Mouse (Mus musculus): ENCODE results near the gene Hs3st5. TPM values are rescaled to one million over a fixed set of nuclear protein-coding genes. Genes with fewer than 3 reads are reported as not detected.
"Not testable (repeated sequence)": the region's sequence is repeated elsewhere in the genome, so short reads cannot be mapped to it uniquely, and the experiment has no call there.

Hs3st5 gene
- polyA plus RNA-seq, 1 experiment from 2014 or later, result 17.5 TPM

- WGBS, result 10% methylated on average over 2 of the region's 2 CpGs
- Histone ChIP-seq H3K4me2 (replicated peaks) (no peak overlapping the region), H3K4me3 (replicated peaks) (no peak overlapping the region), H3K9ac (replicated peaks) (no peak overlapping the region), H3K9me3 (no peaks in the 10 kb centered on the region), H3K4me1 (replicated peaks) (peaks cover 29% of the 10 kb centered on the region), H3K36me3 (no peaks in the 10 kb centered on the region), H3K27me3 (no peaks in the 10 kb centered on the region), H3K27ac (peak overlapping the region; percentile 68)
- peak; percentile 91 for ATAC-seq
Observed at GRCm38 (mm10) chr10:36567258-36567657, 60.6 kb downstream of the Hs3st5 start.

DNA sequence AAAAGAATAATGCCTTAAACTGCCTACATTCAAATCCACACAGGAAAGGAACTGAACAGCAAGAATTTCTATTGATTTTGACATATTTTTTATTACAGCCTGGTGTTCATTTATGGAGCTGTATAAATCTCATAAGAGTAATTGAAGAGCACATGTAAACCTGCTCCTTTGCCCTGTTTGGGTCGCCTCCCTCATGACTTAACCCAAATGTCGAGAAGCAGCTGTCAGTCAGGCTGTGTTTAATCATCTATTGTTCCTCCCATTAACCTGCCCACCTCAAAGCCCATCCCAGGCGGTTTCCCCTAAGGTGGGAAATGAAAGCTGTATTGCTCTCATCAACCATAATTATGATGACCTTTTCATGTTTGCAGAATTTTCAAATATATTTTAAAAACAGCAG, 65.9 kb downstream of the Hs3st5 start:
- ATAC-seq, result 0 out of 2 replicates have a peak, but pooled peaks have one; percentile 55
- Histone ChIP-seq H3K9ac (replicated peaks) (no peak overlapping the region), H3K4me1 (replicated peaks) (peaks cover 15% of the 10 kb centered on the region), H3K27ac (peak overlapping the region; percentile 57), H3K4me2 (replicated peaks) (no peak overlapping the region), H3K27me3 (no peaks in the 10 kb centered on the region), H3K4me3 (replicated peaks) (no peak overlapping the region), H3K9me3 (no peaks in the 10 kb centered on the region), H3K36me3 (no peaks in the 10 kb centered on the region)
- WGBS, result 54% methylated on average over 3 of the region's 3 CpGs

- Histone ChIP-seq H3K4me3 (replicated peaks) (no peak overlapping the region), H3K9ac (replicated peaks) (no peak overlapping the region), H3K36me3 (no peaks in the 10 kb centered on the region), H3K27ac (no peak overlapping the region), H3K4me1 (replicated peaks) (no peaks in the 10 kb centered on the region), H3K4me2 (replicated peaks) (no peak overlapping the region), H3K9me3 (no peaks in the 10 kb centered on the region), H3K27me3 (no peaks in the 10 kb centered on the region)
- WGBS, result 44% methylated on average over 4 of the region's 4 CpGs
- ATAC-seq, result no peak
Observed at GRCm38 (mm10) chr10:36578375-36579145, 71.9 kb downstream of the Hs3st5 start.

- no peak for ATAC-seq
- Histone ChIP-seq H3K4me3 (replicated peaks) (no peak overlapping the region), H3K9me3 (peaks cover 4% of the 10 kb centered on the region), H3K4me1 (replicated peaks) (0 out of 2 replicates have a peak, but pooled peaks cover 4% of the 10 kb centered on the region), H3K27ac (no peak overlapping the region), H3K27me3 (no peaks in the 10 kb centered on the region), H3K36me3 (no peaks in the 10 kb centered on the region), H3K9ac (replicated peaks) (no peak overlapping the region), H3K4me2 (replicated peaks) (no peak overlapping the region)
- WGBS, result 94% methylated on average over 1 of the region's 1 CpGs
Observed at GRCm38 (mm10) chr10:36610400-36610799, 103.8 kb downstream of the Hs3st5 start.

DNA sequence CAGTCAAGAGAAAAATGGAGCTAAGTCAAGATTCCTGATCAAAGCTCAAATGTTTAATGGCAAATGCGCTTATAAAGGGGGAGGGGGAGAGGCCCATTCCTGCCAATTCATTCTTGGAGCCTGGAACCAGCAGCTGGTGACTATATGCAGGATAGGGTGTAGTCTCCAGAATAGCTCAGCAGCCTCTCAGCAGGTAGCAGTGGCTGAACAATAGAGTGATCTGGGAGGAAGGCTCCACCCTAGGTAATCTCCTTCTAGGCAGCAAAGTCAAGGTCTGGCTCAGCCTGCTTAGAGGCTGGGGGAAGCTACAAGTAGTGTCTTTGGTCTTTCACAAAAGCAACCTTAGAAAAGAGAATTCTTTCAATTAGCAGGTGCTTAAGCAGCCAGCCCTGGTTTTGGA, 104.8 kb downstream of the Hs3st5 start:
- H3K4me1 ChIP-seq (replicated peaks); H3K27ac ChIP-seq; H3K9me3 ChIP-seq: not testable (repeated sequence)

DNA sequence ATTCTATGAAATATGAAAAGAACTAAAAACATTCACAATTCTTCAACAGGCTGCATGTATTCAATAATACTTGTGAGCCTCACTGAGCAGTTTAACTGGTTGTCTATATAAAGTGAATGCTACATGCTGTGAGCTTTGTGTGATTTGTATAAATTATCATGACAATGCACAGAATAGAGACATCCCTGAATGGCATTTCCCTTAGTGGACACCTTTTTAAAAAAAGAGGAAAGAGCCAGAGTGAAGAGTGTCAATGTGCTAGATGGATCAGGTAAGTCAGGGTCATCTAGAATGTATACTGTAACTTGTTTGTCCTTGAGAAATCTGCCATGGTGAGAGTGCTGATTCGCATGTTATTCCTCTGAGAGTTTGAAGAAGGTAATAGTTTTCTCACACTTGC, 116.4 kb downstream of the Hs3st5 start:
- Histone ChIP-seq H3K4me3 (replicated peaks) (no peak overlapping the region), H3K4me2 (replicated peaks) (no peak overlapping the region), H3K4me1 (replicated peaks) (no peaks in the 10 kb centered on the region), H3K27me3 (no peaks in the 10 kb centered on the region), H3K9ac (replicated peaks) (no peak overlapping the region), H3K36me3 (no peaks in the 10 kb centered on the region), H3K9me3 (no peaks in the 10 kb centered on the region), H3K27ac (no peak overlapping the region)
- 77% methylated on average over 1 of the region's 1 CpGs for WGBS
- ATAC-seq, result no peak

More for the DNA sequence above, 104.8 kb downstream of the Hs3st5 start:
- not testable (repeated sequence) for H3K4me2 ChIP-seq (replicated peaks); H3K9ac ChIP-seq (replicated peaks); H3K36me3 ChIP-seq; ATAC-seq; H3K4me3 ChIP-seq (replicated peaks); H3K27me3 ChIP-seq
- WGBS, result 41% methylated on average over 1 of the region's 1 CpGs

DNA sequence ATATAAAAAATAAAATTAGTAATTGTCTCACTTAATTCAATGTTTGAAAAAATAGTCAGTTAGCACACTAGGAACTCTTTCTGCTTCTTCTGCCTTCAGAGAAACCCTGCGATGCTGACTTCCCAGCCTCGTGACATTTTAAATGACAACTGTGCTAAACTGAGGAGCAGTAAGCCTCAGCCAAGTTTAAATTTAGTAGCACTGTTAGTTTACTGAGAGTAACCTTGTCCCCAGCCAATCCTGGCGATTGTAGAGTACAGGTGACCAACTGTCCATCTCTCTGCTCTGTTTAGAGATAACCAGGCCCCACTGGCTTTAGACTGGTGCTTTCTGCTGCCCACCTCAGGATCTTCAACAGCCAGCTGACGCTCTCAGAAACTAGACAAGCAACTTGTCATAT, 121.3 kb downstream of the Hs3st5 start:
- H3K4me3 ChIP-seq (replicated peaks), result no peak overlapping the region
- no peaks in the 10 kb centered on the region for H3K36me3 ChIP-seq
- no peaks in the 10 kb centered on the region for H3K9me3 ChIP-seq
- H3K4me1 ChIP-seq (replicated peaks), result no peaks in the 10 kb centered on the region
- H3K4me2 ChIP-seq (replicated peaks), result no peak overlapping the region
- WGBS, result 96% methylated on average over 4 of the region's 4 CpGs
- H3K9ac ChIP-seq (replicated peaks), result no peak overlapping the region
- no peaks in the 10 kb centered on the region for H3K27me3 ChIP-seq
- H3K27ac ChIP-seq, result no peak overlapping the region
- no peak for ATAC-seq

DNA sequence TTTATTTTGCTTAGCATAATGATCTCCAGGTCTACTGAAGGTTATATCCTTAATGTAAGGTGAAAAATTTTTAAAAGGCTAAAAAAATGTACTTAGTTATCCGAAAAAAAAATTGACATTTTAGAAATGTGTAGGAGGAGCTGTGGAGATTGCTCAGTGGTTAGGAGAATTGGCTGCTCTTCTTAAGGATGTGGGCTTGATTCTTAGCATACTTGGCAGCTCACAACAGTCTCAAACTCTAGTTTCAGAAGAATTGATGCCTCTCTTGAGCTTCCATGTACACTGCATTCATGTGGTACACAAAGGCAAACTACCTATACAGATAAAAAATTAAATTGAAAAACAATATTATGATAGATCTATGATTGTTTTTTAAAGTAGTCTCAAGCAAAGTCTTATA, 125.1 kb downstream of the Hs3st5 start:
- Histone ChIP-seq H3K4me1 (replicated peaks) (no peaks in the 10 kb centered on the region), H3K9me3 (no peaks in the 10 kb centered on the region), H3K4me3 (replicated peaks) (no peak overlapping the region), H3K9ac (replicated peaks) (no peak overlapping the region), H3K27ac (no peak overlapping the region), H3K4me2 (replicated peaks) (no peak overlapping the region), H3K27me3 (no peaks in the 10 kb centered on the region), H3K36me3 (no peaks in the 10 kb centered on the region)
- no peak for ATAC-seq
- WGBS, result 72% methylated on average over 1 of the region's 1 CpGs

- H3K9ac ChIP-seq (replicated peaks), result no peak overlapping the region
- H3K4me3 ChIP-seq (replicated peaks), result no peak overlapping the region
- no peaks in the 10 kb centered on the region for H3K9me3 ChIP-seq
- H3K27me3 ChIP-seq, result no peaks in the 10 kb centered on the region
- H3K4me2 ChIP-seq (replicated peaks), result no peak overlapping the region
- H3K4me1 ChIP-seq (replicated peaks), result no peaks in the 10 kb centered on the region
- ATAC-seq, result no peak
- H3K27ac ChIP-seq, result no peak overlapping the region
- H3K36me3 ChIP-seq, result no peaks in the 10 kb centered on the region
- 88% methylated on average over 5 of the region's 5 CpGs for WGBS
Observed at GRCm38 (mm10) chr10:36650653-36651052, 144.0 kb downstream of the Hs3st5 start.

GRCm38 (mm10) chr10:36713974-36714373, 207.4 kb downstream of the Hs3st5 start:
- H3K4me3 ChIP-seq (replicated peaks), result no peak overlapping the region
- H3K9me3 ChIP-seq, result no peaks in the 10 kb centered on the region
- no peak overlapping the region for H3K9ac ChIP-seq (replicated peaks)
- no peaks in the 10 kb centered on the region for H3K36me3 ChIP-seq
- H3K4me2 ChIP-seq (replicated peaks), result no peak overlapping the region
- no peaks in the 10 kb centered on the region for H3K27me3 ChIP-seq
- no peak overlapping the region for H3K27ac ChIP-seq
- no peak for ATAC-seq
- 87% methylated on average over 3 of the region's 3 CpGs for WGBS
- H3K4me1 ChIP-seq (replicated peaks), result no peaks in the 10 kb centered on the region

- WGBS, result 86% methylated on average over 3 of the region's 3 CpGs
- ATAC-seq, result no peak
- H3K4me1 ChIP-seq (replicated peaks), result no peaks in the 10 kb centered on the region; the same call in 1 of the 2 replicates
- no peak overlapping the region for H3K4me3 ChIP-seq (replicated peaks)
- no peaks in the 10 kb centered on the region for H3K9me3 ChIP-seq
- no peaks in the 10 kb centered on the region for H3K36me3 ChIP-seq
- H3K27ac ChIP-seq, result no peak overlapping the region
- no peak overlapping the region for H3K9ac ChIP-seq (replicated peaks)
- no peaks in the 10 kb centered on the region for H3K27me3 ChIP-seq
- H3K4me2 ChIP-seq (replicated peaks), result no peak overlapping the region
Observed at GRCm38 (mm10) chr10:36726239-36726638, 219.6 kb downstream of the Hs3st5 start.

DNA sequence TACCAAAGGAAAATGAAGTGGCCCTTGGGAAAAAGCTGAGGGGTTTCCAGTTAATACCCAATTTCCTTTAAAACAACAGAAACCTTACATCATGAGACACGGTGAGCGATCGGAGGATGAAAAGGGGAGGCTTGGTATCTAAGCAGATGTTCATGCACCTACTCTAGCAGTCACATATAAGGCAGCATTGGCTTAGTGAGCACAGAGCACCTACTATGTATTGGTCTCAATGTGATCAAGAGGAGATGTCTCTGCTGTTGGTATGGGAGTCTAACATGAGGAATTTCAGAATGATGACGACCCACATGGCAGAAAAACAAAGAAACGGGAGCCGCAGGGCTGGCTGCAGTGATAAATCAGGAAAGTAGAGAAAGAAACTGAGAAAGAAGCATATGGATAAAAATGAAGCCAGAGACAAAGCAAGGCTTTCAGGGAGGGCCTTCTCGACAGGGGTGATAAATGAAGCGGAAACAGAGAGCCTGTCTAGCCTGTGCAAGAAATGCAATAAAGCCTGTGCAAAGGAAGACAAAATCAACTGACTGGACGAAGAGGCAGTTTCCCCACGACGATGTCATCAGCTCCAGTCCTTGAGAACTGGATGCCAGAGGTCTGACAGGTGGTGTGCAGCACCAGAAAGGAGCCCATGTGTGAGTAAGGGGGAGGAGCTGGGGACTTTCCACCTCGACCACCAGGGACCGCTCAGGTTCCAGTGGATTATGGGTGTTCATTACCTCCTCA, 222.9 kb downstream of the Hs3st5 start:
- H3K4me2 ChIP-seq (replicated peaks), result no peak overlapping the region
- no peaks in the 10 kb centered on the region for H3K9me3 ChIP-seq
- no peak overlapping the region for H3K27ac ChIP-seq
- H3K4me3 ChIP-seq (replicated peaks), result no peak overlapping the region
- no peaks in the 10 kb centered on the region; the same call in 1 of the 2 replicates for H3K4me1 ChIP-seq (replicated peaks)
- H3K36me3 ChIP-seq, result no peaks in the 10 kb centered on the region
- WGBS, result 64% methylated on average over 13 of the region's 13 CpGs
- ATAC-seq, result 0 out of 2 replicates have a peak, but pooled peaks have one; percentile 24
- no peaks in the 10 kb centered on the region for H3K27me3 ChIP-seq
- H3K9ac ChIP-seq (replicated peaks), result no peak overlapping the region
